Mouse (Mus musculus) hindbrain, embryonic 16.5 days (tissue): ENCODE results near the gene Mtmr10. TPM values are rescaled to one million over a fixed set of nuclear protein-coding genes. Genes with fewer than 3 reads are reported as not detected.

Source experiments
- ATAC-seq: fragments of 200-750 bp; cut with Nextera tagmentation; 2 replicates; pipeline ENCODE4 v1.8.0; 2017; ENCODE audit warnings: moderate TSS enrichment, moderate library complexity
- H3K27ac ChIP-seq: fragments of 300-500 bp; sonication (generic); 2 replicates; pipeline ENCODE4 v1.5.1; 2014; ENCODE audit warnings: low read depth, mild to moderate bottlenecking, control low read depth, low read length, moderate library complexity
- H3K27me3 ChIP-seq: fragments of 300-500 bp; sonication (generic); replicated peaks from 2 replicates; pipeline ENCODE4 v1.6.1; 2014; ENCODE audit warnings: low read length; ENCODE audit not compliant: control insufficient read depth, insufficient read depth
- H3K36me3 ChIP-seq: fragments of 300-500 bp; sonication (generic); 2 replicates; pipeline ENCODE4 v1.6.1; 2014; ENCODE audit warnings: mild to moderate bottlenecking, low read length, moderate library complexity, mixed read lengths; ENCODE audit not compliant: control insufficient read depth, insufficient read depth
- H3K4me1 ChIP-seq: fragments of 300-500 bp; sonication (generic); 2 replicates; pipeline ENCODE4 v1.6.1; 2014; ENCODE audit warnings: low read depth, low read length; ENCODE audit not compliant: control insufficient read depth, insufficient read depth
- H3K4me2 ChIP-seq: fragments of 300-500 bp; sonication (generic); 2 replicates; pipeline ENCODE4 v1.6.1; 2014; ENCODE audit warnings: mild to moderate bottlenecking, low read length, control low read depth, moderate library complexity
- H3K4me3 ChIP-seq: fragments of 300-500 bp; sonication (generic); 2 replicates; pipeline ENCODE4 v1.5.1; 2014; ENCODE audit warnings: mild to moderate bottlenecking, low read length, control low read depth, moderate library complexity
- H3K9ac ChIP-seq: fragments of 300-500 bp; sonication (generic); 2 replicates; pipeline ENCODE4 v1.6.1; 2014; ENCODE audit warnings: low read depth, mild to moderate bottlenecking, control low read depth, low read length, moderate library complexity
- H3K9me3 ChIP-seq: fragments of 300-500 bp; sonication (generic); 2 replicates; pipeline ENCODE4 v1.6.1; 2014; ENCODE audit warnings: mild to moderate bottlenecking, low read length, moderate library complexity; ENCODE audit not compliant: control insufficient read depth
- WGBS: fragments of 180-500 bp; shearing (Covaris S2); extraction: QIAGEN DNeasy Blood & Tissue Kit; methylation state at CpG from one replicate; pipeline ENCODE4 v1.1.7; 2014; 5-methylcytosine and 5-hydroxymethylcytosine counted together
- polyA plus RNA-seq: library from polyadenylated mRNA; unstranded; fragments of >200 nt; fragmentation: Nextera tagmentation; extraction: Ambion mirVana; gene quantifications from 2 replicates; pipeline ENCODE4 v1.2.1, GENCODE M21; 2015

Gene Mtmr10
- 10.4 and 12.2 TPM in 2 replicates for polyA plus RNA-seq

- Histone ChIP-seq H3K4me2 (peak within 1 kb of the TSS; percentile 76), H3K36me3 (no peaks in the 10 kb centered on the region), H3K9ac (peak within 1 kb of the TSS; percentile 71), H3K4me3 (peak within 1 kb of the TSS; percentile 63), H3K27me3 (no peaks in the 10 kb centered on the region), H3K9me3 (no peaks in the 10 kb centered on the region), H3K27ac (peak within 1 kb of the TSS; percentile 73), H3K4me1 (peaks cover 8% of the 10 kb centered on the region)
- peak; percentile 99 for ATAC-seq
- 0% methylated on average over 73 of the region's 77 CpGs for WGBS
Measured at GRCm38 (mm10) chr7:64287414-64288091, at the start of gene Mtmr10. Gene Mtmr10 (plus strand): TSS chr7:64287653.

- no peak overlapping the region for H3K9ac ChIP-seq
- no peaks in the 10 kb centered on the region for H3K27me3 ChIP-seq
- no peak overlapping the region for H3K4me2 ChIP-seq
- H3K9me3 ChIP-seq: no peaks in the 10 kb centered on the region
- WGBS: 90% methylated on average over 8 of the region's 8 CpGs
- no peak for ATAC-seq
- no peak overlapping the region for H3K4me3 ChIP-seq
- no peak overlapping the region for H3K27ac ChIP-seq
- H3K36me3 ChIP-seq: no peaks in the 10 kb centered on the region
- H3K4me1 ChIP-seq: no peaks in the 10 kb centered on the region
Measured at GRCm38 (mm10) chr7:64237747-64238146, 49.7 kb upstream of the Mtmr10 start.

DNA sequence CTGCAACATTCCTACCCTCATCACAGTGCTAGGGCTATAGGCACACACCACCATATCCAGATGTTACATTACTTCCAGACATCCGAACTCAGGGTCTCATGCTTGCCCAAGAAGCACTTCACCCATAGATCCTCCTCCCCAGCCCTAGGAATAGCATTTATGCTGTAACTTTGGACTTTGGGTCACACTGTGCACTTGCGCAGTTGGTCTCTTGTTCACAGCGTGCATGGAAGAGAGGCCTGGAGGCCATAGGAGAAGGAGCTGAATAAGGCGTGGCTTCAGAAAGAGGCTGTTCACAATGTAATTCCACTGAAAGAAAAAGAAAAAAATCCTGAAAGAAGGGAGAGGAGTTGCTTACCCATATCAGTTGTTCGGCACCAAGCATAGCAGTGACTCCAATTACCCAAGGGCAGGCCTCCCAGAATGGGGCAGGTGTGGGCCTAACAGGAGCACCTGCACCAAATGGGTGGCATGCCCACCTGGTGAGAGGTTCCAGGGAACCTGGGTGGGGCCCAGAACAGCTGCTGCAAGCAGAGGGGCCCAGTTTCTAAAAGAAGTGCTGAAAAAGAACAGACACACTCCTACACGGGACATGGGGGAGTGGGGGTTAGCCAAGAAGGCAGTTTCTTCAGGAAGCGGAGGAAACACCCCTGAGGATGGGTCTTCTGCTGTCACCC, 48.9 kb upstream of the Mtmr10 start:
- no peak overlapping the region for H3K9ac ChIP-seq
- H3K4me2 ChIP-seq: no peak overlapping the region
- no peaks in the 10 kb centered on the region for H3K27me3 ChIP-seq
- no peaks in the 10 kb centered on the region for H3K36me3 ChIP-seq
- H3K9me3 ChIP-seq: no peaks in the 10 kb centered on the region
- 92% methylated on average over 7 of the region's 7 CpGs for WGBS
- no peak for ATAC-seq
- no peak overlapping the region for H3K4me3 ChIP-seq
- no peak overlapping the region for H3K27ac ChIP-seq
- H3K4me1 ChIP-seq: no peaks in the 10 kb centered on the region

DNA sequence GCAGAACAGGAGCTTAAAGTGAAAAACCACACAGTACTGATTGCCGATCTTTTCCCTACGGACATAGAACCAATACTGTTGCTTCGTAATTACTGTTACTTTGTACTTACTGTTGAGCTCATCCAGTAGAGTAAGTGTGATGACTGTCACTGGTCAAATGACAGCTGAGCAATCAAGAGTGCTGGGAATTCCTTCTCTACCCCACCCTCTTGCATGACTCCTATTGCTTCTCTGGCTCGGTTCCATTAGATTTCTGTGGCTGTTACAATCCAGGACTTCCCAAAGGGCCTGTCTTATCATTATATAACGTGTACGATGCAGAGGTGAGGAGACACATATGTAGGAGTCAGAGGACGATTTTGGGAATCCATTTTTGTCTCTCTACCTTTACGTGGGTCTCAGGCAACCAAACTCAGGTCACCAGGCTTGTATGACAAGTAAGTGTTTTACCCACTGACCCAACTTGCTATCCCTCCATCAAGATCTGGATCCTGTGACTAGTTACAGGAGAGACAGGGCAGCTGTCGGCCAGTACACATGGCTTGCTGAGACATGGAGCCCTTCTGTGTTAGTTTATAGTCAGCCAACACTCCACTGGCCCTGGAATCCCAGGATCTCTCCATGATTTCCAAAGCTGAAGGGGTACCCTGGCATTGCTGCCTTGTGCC, 48.2 kb upstream of the Mtmr10 start:
- no peaks in the 10 kb centered on the region for H3K4me1 ChIP-seq
- no peak for ATAC-seq
- no peak overlapping the region for H3K4me3 ChIP-seq
- no peaks in the 10 kb centered on the region for H3K36me3 ChIP-seq
- WGBS: 83% methylated on average over 9 of the region's 9 CpGs
- H3K9me3 ChIP-seq: no peaks in the 10 kb centered on the region
- no peak overlapping the region for H3K9ac ChIP-seq
- no peak overlapping the region for H3K4me2 ChIP-seq
- H3K27me3 ChIP-seq: no peaks in the 10 kb centered on the region
- no peak overlapping the region for H3K27ac ChIP-seq

DNA sequence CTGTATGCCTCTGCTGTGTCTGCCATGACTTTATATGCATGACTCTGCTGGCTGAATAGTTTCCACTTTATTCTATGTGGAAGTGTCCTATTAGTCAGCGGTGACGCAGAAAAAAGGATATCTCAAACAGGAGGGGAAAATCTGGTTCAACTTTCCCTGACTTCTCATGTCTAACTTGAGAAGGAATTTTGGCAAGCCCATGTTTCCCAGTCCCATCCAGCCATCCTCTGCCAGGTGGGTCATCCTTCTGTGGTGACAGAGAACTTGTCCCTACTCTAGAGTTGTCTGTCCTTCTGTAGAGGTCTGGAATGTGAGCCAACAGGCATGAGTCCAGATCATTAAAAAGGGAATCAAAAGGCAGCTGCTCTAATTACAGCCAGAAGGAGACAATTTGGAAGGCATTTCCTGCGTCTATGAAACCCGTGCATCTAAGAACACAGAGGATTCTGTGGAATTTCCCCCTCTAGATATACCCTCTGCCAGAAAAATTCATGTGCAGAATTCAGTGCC, 47.6 kb upstream of the Mtmr10 start:
- Histone ChIP-seq H3K27ac (no peak overlapping the region), H3K4me2 (no peak overlapping the region), H3K36me3 (no peaks in the 10 kb centered on the region), H3K27me3 (no peaks in the 10 kb centered on the region), H3K4me1 (no peaks in the 10 kb centered on the region), H3K9me3 (no peaks in the 10 kb centered on the region), H3K4me3 (no peak overlapping the region), H3K9ac (no peak overlapping the region)
- no peak for ATAC-seq
- 72% methylated on average over 4 of the region's 4 CpGs for WGBS

DNA sequence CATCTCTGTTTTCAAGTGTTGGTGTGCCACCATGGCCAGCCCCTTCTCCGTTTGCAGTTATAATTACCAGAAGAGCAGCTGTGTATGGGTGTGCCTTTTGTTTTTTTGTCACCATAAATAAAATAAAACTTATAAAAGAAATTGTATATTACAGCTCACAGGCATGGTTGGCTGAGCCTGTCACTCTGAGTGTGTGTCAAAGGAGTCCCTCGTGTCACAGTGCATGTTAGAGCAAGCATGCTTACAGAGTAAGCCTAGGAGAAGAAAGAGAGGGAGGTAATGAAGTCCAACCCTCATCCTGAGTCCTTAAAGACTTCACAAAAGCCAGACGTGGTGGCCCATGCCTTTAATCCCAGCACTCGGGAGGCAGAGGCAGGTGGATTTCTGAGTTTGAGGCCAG, 45.0 kb upstream of the Mtmr10 start:
- no peak overlapping the region for H3K9ac ChIP-seq
- no peaks in the 10 kb centered on the region for H3K9me3 ChIP-seq
- 76% methylated on average over 4 of the region's 4 CpGs for WGBS
- no peak overlapping the region for H3K27ac ChIP-seq
- H3K4me3 ChIP-seq: no peak overlapping the region
- H3K27me3 ChIP-seq: no peaks in the 10 kb centered on the region
- H3K4me2 ChIP-seq: no peak overlapping the region
- ATAC-seq: no peak
- no peaks in the 10 kb centered on the region for H3K4me1 ChIP-seq
- no peaks in the 10 kb centered on the region for H3K36me3 ChIP-seq

DNA sequence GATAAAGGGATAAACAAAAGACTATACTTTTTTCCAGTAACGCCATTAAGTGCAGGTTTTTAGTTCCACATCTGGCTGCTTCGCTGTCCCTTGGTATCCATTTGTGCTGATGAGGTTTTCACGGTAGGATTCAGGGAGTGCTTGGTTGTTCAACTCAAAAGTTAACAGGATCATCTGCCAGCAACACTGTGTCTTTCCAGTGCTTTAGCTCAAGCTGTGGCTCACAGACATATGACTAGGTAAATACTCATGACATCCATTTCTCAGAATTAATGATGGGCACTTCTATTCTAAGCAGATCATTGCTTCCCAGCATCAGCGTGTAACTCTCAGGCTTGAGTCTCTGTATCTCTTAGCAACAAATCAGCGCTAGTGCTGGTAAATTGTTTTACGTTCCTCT, 43.1 kb upstream of the Mtmr10 start:
- H3K36me3 ChIP-seq: no peaks in the 10 kb centered on the region
- H3K9ac ChIP-seq: no peak overlapping the region
- no peak overlapping the region for H3K4me3 ChIP-seq
- no peaks in the 10 kb centered on the region for H3K27me3 ChIP-seq
- no peaks in the 10 kb centered on the region for H3K9me3 ChIP-seq
- H3K27ac ChIP-seq: no peak overlapping the region
- WGBS: 72% methylated on average over 6 of the region's 6 CpGs
- peak; percentile 56; the same call in 1 of the 2 replicates for ATAC-seq
- H3K4me1 ChIP-seq: no peaks in the 10 kb centered on the region
- H3K4me2 ChIP-seq: no peak overlapping the region

GRCm38 (mm10) chr7:64246713-64247112, 40.7 kb upstream of the Mtmr10 start:
- ATAC-seq: no peak
- Histone ChIP-seq H3K27ac (no peak overlapping the region), H3K36me3 (no peaks in the 10 kb centered on the region), H3K9ac (no peak overlapping the region), H3K4me3 (no peak overlapping the region), H3K4me2 (no peak overlapping the region), H3K27me3 (no peaks in the 10 kb centered on the region), H3K4me1 (no peaks in the 10 kb centered on the region), H3K9me3 (no peaks in the 10 kb centered on the region)
- WGBS: 32% methylated on average over 4 of the region's 4 CpGs

DNA sequence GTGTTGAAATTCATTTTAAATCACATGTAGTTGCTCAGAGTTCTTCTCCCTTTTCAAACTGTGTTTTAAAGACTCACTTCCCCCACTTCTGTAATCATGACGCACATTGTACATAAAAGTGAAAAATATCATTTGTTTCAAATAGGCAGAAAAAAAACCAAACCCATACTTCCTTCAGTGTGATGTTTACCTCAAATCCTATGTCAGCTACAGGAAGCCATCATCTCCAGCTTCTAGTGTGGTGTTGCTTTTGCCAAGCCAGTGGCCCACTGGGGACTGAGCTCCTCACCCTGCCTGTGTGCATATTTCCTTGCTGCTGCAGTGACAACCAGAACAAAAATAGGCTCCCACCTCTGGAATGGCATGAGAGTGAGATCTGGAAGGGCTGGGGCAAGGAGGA, 39.1 kb upstream of the Mtmr10 start:
- Histone ChIP-seq H3K27ac (no peak overlapping the region), H3K9ac (no peak overlapping the region), H3K4me2 (no peak overlapping the region), H3K36me3 (no peaks in the 10 kb centered on the region), H3K27me3 (no peaks in the 10 kb centered on the region), H3K4me3 (no peak overlapping the region), H3K4me1 (no peaks in the 10 kb centered on the region), H3K9me3 (no peaks in the 10 kb centered on the region)
- no peak for ATAC-seq
- WGBS: 91% methylated on average over 1 of the region's 1 CpGs
